ENCODE assay signal across 28 mouse cellular contexts in the genomic region with DNA sequence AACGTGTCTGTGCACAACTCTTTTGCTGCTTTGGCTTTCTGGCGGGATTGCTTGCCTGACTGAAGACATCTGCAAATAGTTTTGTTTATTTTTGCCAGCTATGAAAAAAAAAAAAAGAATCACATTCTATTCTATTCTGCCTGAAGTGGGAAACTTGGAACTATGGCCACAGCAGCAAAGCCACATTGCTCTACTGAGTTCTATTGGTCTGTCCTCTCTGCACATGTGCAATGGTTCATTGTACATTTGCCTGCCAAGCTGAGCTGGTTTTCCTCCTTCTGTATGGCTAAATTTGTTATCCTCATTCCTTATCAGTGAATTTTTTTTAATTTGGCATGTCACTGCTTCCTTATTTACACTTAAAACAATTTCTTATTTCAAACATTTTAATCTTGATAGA.
"Had no signal": no experiment of that assay in that cellular context is flagged by ENCODE, and none has a peak within 500 bp of the region (broad histone marks: within the 10 kb centered on the region; RNA-seq: fewer than 3 reads in every experiment).

No protein-coding gene starts in this region.

- H3K27me3 ChIP-seq: limb, embryonic 12.5 days; limb, embryonic 13.5 days; limb, embryonic 15.5 days; liver, embryonic 12.5 days; liver, embryonic 13.5 days; liver, embryonic 15.5 days; megakaryocyte, embryonic 14.5 days; midbrain, embryonic 12.5 days; midbrain, embryonic 13.5 days; midbrain, embryonic 15.5 days; neural tube, embryonic 12.5 days; neural tube, embryonic 13.5 days had no signal

- H3K4me2 ChIP-seq: limb, embryonic 12.5 days; limb, embryonic 13.5 days; limb, embryonic 15.5 days; liver, embryonic 11.5 days; liver, embryonic 12.5 days; liver, embryonic 13.5 days; liver, embryonic 15.5 days; midbrain, embryonic 11.5 days; midbrain, embryonic 12.5 days; midbrain, embryonic 13.5 days; midbrain, embryonic 15.5 days; neural tube, embryonic 12.5 days; neural tube, embryonic 13.5 days had no signal

- ATAC-seq: liver, embryonic 12.5 days; liver, postnatal 0 days; lung, postnatal 0 days; midbrain, embryonic 13.5 days; midbrain, embryonic 15.5 days; midbrain, embryonic 16.5 days had no signal

- H3K27ac ChIP-seq: left cerebral cortex, adult 2 months; limb, embryonic 10.5 days; limb, embryonic 12.5 days; limb, embryonic 13.5 days; limb, embryonic 15.5 days; liver, embryonic 12.5 days; liver, embryonic 13.5 days; liver, embryonic 14.5 days; liver, embryonic 15.5 days; macrophage; midbrain, embryonic 10.5 days; midbrain, embryonic 12.5 days; midbrain, embryonic 13.5 days; midbrain, embryonic 15.5 days; neural tube, embryonic 12.5 days; neural tube, embryonic 13.5 days had no signal

- H3K9ac ChIP-seq: limb, embryonic 12.5 days; limb, embryonic 13.5 days; limb, embryonic 15.5 days; liver, embryonic 12.5 days; liver, embryonic 13.5 days; liver, embryonic 14.5 days; liver, embryonic 15.5 days; liver, postnatal 0 days; midbrain, embryonic 12.5 days; midbrain, embryonic 13.5 days; midbrain, embryonic 15.5 days; neural tube, embryonic 12.5 days; neural tube, embryonic 13.5 days had no signal

- H3K36me3 ChIP-seq: limb, embryonic 10.5 days; limb, embryonic 12.5 days; limb, embryonic 13.5 days; limb, embryonic 15.5 days; liver, embryonic 12.5 days; liver, embryonic 13.5 days; liver, embryonic 15.5 days; midbrain, embryonic 10.5 days; midbrain, embryonic 12.5 days; midbrain, embryonic 13.5 days; midbrain, embryonic 15.5 days; neural tube, embryonic 12.5 days; neural tube, embryonic 13.5 days had no signal

- H3K4me3 ChIP-seq: left cerebral cortex, adult 2 months; limb, embryonic 10.5 days; limb, embryonic 12.5 days; limb, embryonic 13.5 days; limb, embryonic 15.5 days; liver, embryonic 12.5 days; liver, embryonic 13.5 days; liver, embryonic 15.5 days; megakaryocyte, embryonic 14.5 days; midbrain, embryonic 10.5 days; midbrain, embryonic 12.5 days; midbrain, embryonic 13.5 days; midbrain, embryonic 15.5 days; myocyte; neural tube, embryonic 12.5 days; neural tube, embryonic 13.5 days had no signal

- DNase-seq: layer of hippocampus, postnatal 36 days; left cerebral cortex, postnatal 4 days; liver; liver, embryonic 13.5 days; liver, postnatal 0 days; lung, postnatal 4 days; midbrain, embryonic 14.5 days had no signal

- H3K9me3 ChIP-seq: limb, embryonic 10.5 days; limb, embryonic 12.5 days; limb, embryonic 13.5 days; limb, embryonic 15.5 days; liver, embryonic 12.5 days; liver, embryonic 13.5 days; liver, embryonic 15.5 days; megakaryocyte, embryonic 14.5 days; midbrain, embryonic 10.5 days; midbrain, embryonic 12.5 days; midbrain, embryonic 13.5 days; midbrain, embryonic 15.5 days; neural tube, embryonic 12.5 days had no signal

- H3K4me1 ChIP-seq: limb, embryonic 10.5 days; limb, embryonic 12.5 days; limb, embryonic 13.5 days; limb, embryonic 15.5 days; liver, embryonic 12.5 days; liver, embryonic 13.5 days; liver, embryonic 15.5 days; megakaryocyte, embryonic 14.5 days; midbrain, embryonic 10.5 days; midbrain, embryonic 12.5 days; midbrain, embryonic 13.5 days; midbrain, embryonic 15.5 days; neural tube, embryonic 12.5 days; neural tube, embryonic 13.5 days had no signal
